ENCODE assay signal across 18 mouse cellular contexts in the genomic region with DNA sequence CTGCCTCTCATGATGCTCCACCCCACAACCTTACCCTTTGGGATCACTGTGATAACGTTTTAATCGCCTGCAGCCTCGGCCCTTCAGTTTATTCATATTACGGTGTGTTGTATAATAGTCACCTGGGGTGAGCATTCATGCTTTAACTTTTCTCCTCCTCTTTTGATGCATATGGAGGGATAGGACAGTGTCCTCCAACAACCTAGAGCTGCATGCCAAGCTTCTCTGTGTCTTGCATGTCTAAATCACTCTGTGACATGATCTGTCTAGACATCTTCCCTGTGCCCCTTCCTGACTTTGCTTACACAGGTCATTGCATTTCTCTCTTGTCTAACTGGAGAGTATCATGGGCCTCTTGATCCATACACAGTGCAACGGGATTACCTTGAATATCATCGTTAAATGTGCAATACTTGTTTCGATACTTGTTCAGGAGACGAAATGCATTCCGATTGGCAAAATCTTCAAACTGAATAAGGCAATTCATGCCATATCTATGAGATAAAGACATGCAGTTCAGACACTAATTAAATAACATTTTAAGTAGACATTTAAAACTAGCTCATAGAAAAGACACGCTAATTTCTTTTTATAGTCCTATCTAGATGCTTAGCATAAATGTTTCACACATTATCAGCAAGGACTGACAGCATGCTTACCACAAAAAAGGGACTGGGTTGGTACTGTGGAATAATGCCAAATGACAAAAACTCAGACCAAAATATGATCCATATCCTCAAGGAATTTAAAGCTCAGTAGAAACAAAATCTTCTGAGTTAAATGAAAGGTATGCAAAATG.
"Had no signal": no experiment of that assay in that cellular context is flagged by ENCODE, and none has a peak within 500 bp of the region (broad histone marks: within the 10 kb centered on the region; RNA-seq: fewer than 3 reads in every experiment).

No protein-coding gene starts in this region.

- H3K36me3 ChIP-seq: limb, embryonic 12.5 days; liver, embryonic 13.5 days; lung, embryonic 15.5 days; midbrain, embryonic 13.5 days; neural tube, embryonic 12.5 days; stomach, embryonic 15.5 days had no signal

- H3K27ac ChIP-seq: kidney, postnatal 0 days; limb, embryonic 12.5 days; liver, embryonic 13.5 days; lung, embryonic 15.5 days; macrophage; midbrain, embryonic 13.5 days; neural tube, embryonic 12.5 days; stomach, embryonic 15.5 days had no signal

- H3K4me1 ChIP-seq: limb, embryonic 12.5 days; liver, embryonic 13.5 days; neural tube, embryonic 12.5 days; stomach, embryonic 15.5 days had no signal

- H3K9ac ChIP-seq: limb, embryonic 12.5 days; liver, embryonic 13.5 days; liver, postnatal 0 days; lung, embryonic 15.5 days; midbrain, embryonic 13.5 days; neural tube, embryonic 12.5 days; stomach, embryonic 15.5 days had no signal

- DNase-seq: kidney, adult 9 months; kidney, postnatal 36 days; layer of hippocampus, adult 9-11 months; layer of hippocampus, postnatal 36 days; liver; liver, embryonic 13.5 days; liver, postnatal 0 days; lung, postnatal 14 days; right cerebral cortex, postnatal 14 days; thymus, postnatal 4 days had no signal

- H3K27me3 ChIP-seq: limb, embryonic 12.5 days; liver, embryonic 13.5 days; lung, embryonic 15.5 days; megakaryocyte, embryonic 14.5 days; midbrain, embryonic 13.5 days; neural tube, embryonic 12.5 days; stomach, embryonic 15.5 days had no signal

- H3K4me3 ChIP-seq: limb, embryonic 12.5 days; liver, embryonic 13.5 days; lung, embryonic 15.5 days; megakaryocyte, embryonic 14.5 days; midbrain, embryonic 13.5 days; neural tube, embryonic 12.5 days; stomach, embryonic 15.5 days had no signal

- H3K9me3 ChIP-seq: limb, embryonic 12.5 days; liver, embryonic 13.5 days; lung, embryonic 15.5 days; megakaryocyte, embryonic 14.5 days; midbrain, embryonic 13.5 days; neural tube, embryonic 12.5 days; stomach, embryonic 15.5 days had no signal

- ATAC-seq: liver, postnatal 0 days; midbrain, embryonic 13.5 days had no signal

- H3K4me2 ChIP-seq: limb, embryonic 12.5 days; liver, embryonic 13.5 days; lung, embryonic 15.5 days; midbrain, embryonic 13.5 days; neural tube, embryonic 12.5 days; stomach, embryonic 15.5 days had no signal
